ENCODE assay signal across 15 mouse cellular contexts in the genomic region with DNA sequence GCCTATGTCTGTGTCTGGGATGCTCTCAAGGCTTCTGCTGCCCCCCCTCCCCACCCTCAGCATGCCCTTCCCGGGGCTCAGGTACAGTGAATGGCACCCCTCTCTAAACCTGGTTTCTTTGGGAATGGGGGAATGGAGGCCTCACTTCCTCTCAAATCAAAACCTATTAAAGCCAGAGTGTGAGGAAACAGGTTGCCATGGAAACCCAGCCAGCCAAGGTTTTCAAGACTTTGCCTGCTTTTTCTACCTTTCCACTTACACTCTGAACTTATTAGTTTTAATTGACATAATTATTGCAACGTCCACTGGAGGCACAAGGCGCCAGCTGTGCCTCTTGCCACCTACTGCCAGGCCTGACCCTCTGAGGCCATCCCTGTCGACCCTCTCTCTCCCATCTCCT.
DNase-seq lines count a peak whose midpoint lies in the region; ATAC-seq and TF ChIP-seq lines count a peak whose summit lies in the region.
"Had no signal": no experiment of that assay in that cellular context is flagged by ENCODE, and none has a peak within 500 bp of the region (broad histone marks: within the 10 kb centered on the region; RNA-seq: fewer than 3 reads in every experiment).

No protein-coding gene starts in this region.

- no peak for TF ChIP-seq POLR2A in limb, embryonic 14.5 days (IDR thresholded peaks at IDR 0.05; ENCODE audit: borderline replicate concordance, extremely low read depth, insufficient read depth, insufficient read length)

- peaks cover 19% of the 10 kb centered on the region for H3K4me1 ChIP-seq in forebrain, embryonic 14.5 days (ENCODE audit: control insufficient read depth, insufficient read depth, low read length)
- peaks cover 34% of the 10 kb centered on the region for H3K4me1 ChIP-seq in limb, embryonic 14.5 days (ENCODE audit: control insufficient read depth, insufficient read depth, low read length)
- H3K4me1 ChIP-seq in stomach, postnatal 0 days (replicated peaks; ENCODE audit: control insufficient read depth, insufficient read depth) = no peaks in the 10 kb centered on the region

- no peak for TF ChIP-seq CTCF in stomach, postnatal 0 days (IDR thresholded peaks at IDR 0.05; ENCODE audit: low read depth)

- no peak overlapping the region for H3K4me2 ChIP-seq in forebrain, embryonic 14.5 days (ENCODE audit: low read length)
- no peak overlapping the region for H3K4me2 ChIP-seq in limb, embryonic 14.5 days (replicated peaks; ENCODE audit: low read depth, low read length, severe bottlenecking)
- H3K4me2 ChIP-seq in stomach, postnatal 0 days (replicated peaks; ENCODE audit: low read depth) = no peak overlapping the region
- H3K4me2 ChIP-seq: embryonic facial prominence, embryonic 13.5 days; limb, embryonic 12.5 days had no signal

- WGBS in forebrain, embryonic 14.5 days = 23% methylated on average over 4 of the region's 4 CpGs
- 23% methylated on average over 4 of the region's 4 CpGs for WGBS in limb, embryonic 14.5 days
- WGBS in stomach, postnatal 0 days = 77% methylated on average over 4 of the region's 4 CpGs

- TF ChIP-seq EP300 in stomach, postnatal 0 days (optimal IDR thresholded peaks at IDR 0.05) = no peak

- H3K36me3 ChIP-seq in forebrain, embryonic 14.5 days (ENCODE audit: control insufficient read depth, insufficient read depth, low read length) = no peaks in the 10 kb centered on the region
- no peaks in the 10 kb centered on the region for H3K36me3 ChIP-seq in limb, embryonic 14.5 days (ENCODE audit: control insufficient read depth, insufficient read depth, low read length)
- no peaks in the 10 kb centered on the region for H3K36me3 ChIP-seq in stomach, postnatal 0 days (ENCODE audit: control insufficient read depth, insufficient read depth, low read length)
- H3K36me3 ChIP-seq: embryonic facial prominence, embryonic 13.5 days; limb, embryonic 12.5 days had no signal

- no peak overlapping the region for H3K4me3 ChIP-seq in forebrain, embryonic 14.5 days (ENCODE audit: low read depth, low read length)
- H3K4me3 ChIP-seq in limb, embryonic 14.5 days (replicated peaks; ENCODE audit: low read length) = no peak overlapping the region
- no peak overlapping the region for H3K4me3 ChIP-seq in stomach, postnatal 0 days (ENCODE audit: low read depth, low read length)
- H3K4me3 ChIP-seq: embryonic facial prominence, embryonic 13.5 days; limb, embryonic 12.5 days had no signal

- H3K9ac ChIP-seq in forebrain, embryonic 14.5 days (ENCODE audit: low read length) = no peak overlapping the region
- no peak overlapping the region for H3K9ac ChIP-seq in limb, embryonic 14.5 days (ENCODE audit: low read depth, low read length, severe bottlenecking)
- no peak overlapping the region for H3K9ac ChIP-seq in stomach, postnatal 0 days (ENCODE audit: low read length)
- H3K9ac ChIP-seq: embryonic facial prominence, embryonic 13.5 days; limb, embryonic 12.5 days had no signal

- H3K27me3 ChIP-seq in forebrain, embryonic 14.5 days (replicated peaks; ENCODE audit: control insufficient read depth, insufficient read depth, low read length) = no peaks in the 10 kb centered on the region
- no peaks in the 10 kb centered on the region for H3K27me3 ChIP-seq in limb, embryonic 14.5 days (ENCODE audit: control insufficient read depth, insufficient read depth, low read length)
- H3K27me3 ChIP-seq in stomach, postnatal 0 days (ENCODE audit: control insufficient read depth, insufficient read depth, low read length) = no peaks in the 10 kb centered on the region
- H3K27me3 ChIP-seq: embryonic facial prominence, embryonic 13.5 days had no signal

- DNase-seq in layer of hippocampus, adult 11-12 months (ENCODE audit: low spot score) = peak; percentile 37
- DNase-seq in layer of hippocampus, postnatal 14 days (ENCODE audit: low spot score in 2 of 2) = no peak
- peak; percentile 75 for DNase-seq in brain, adult 2 months (ENCODE audit: low read depth, low spot score)
- DNase-seq in forebrain, embryonic 14.5 days (ENCODE audit: low spot score) = peak; percentile 75
- peak; percentile 50 for DNase-seq in limb, embryonic 14.5 days (ENCODE audit: low spot score)
- DNase-seq in stomach, postnatal 0 days (ENCODE audit: low spot score) = no peak
- DNase-seq: cerebellum, adult 8-10 months; heart, adult 18-20 months; heart, postnatal 14 days; kidney, adult 18-20 months; lung, adult 2 months had no signal

- no peak for ATAC-seq in forebrain, embryonic 14.5 days
- no peak for ATAC-seq in limb, embryonic 14.5 days (ENCODE audit: low FRiP score, low read depth)
- no peak for ATAC-seq in stomach, postnatal 0 days (ENCODE audit: low FRiP score, low TSS enrichment)
- no peak for ATAC-seq in erythroid progenitor cell, adult 5-6 weeks (replicated peaks; ENCODE audit: low FRiP score, poor library complexity, severe bottlenecking)
- ATAC-seq: CD4-positive, CD25-positive, alpha-beta regulatory T cell, adult 4 months had no signal

- H3K9me3 ChIP-seq in forebrain, embryonic 14.5 days (replicated peaks; ENCODE audit: control insufficient read depth, low read length) = no peaks in the 10 kb centered on the region
- no peaks in the 10 kb centered on the region for H3K9me3 ChIP-seq in limb, embryonic 14.5 days (ENCODE audit: control insufficient read depth, low read length)
- H3K9me3 ChIP-seq in stomach, postnatal 0 days (ENCODE audit: control insufficient read depth, low read length) = no peaks in the 10 kb centered on the region
- H3K9me3 ChIP-seq: embryonic facial prominence, embryonic 13.5 days; limb, embryonic 12.5 days had no signal

- H3K27ac ChIP-seq in forebrain, embryonic 14.5 days (ENCODE audit: low read depth, low read length) = no peak overlapping the region
- H3K27ac ChIP-seq in limb, embryonic 14.5 days (replicated peaks; ENCODE audit: low read depth, low read length) = no peak overlapping the region
- no peak overlapping the region for H3K27ac ChIP-seq in stomach, postnatal 0 days (replicated peaks)
- H3K27ac ChIP-seq: embryonic facial prominence, embryonic 13.5 days; limb, embryonic 12.5 days had no signal

Comparison
In these comparisons a context has a peak if more than half of its experiments do, and no peak if none do; other contexts are left out.
1. DNase-seq: peak in layer of hippocampus, adult 11-12 months (single experiment), brain, adult 2 months (single experiment), forebrain, embryonic 14.5 days (single experiment) and limb, embryonic 14.5 days (single experiment); none in layer of hippocampus, postnatal 14 days (0 of 2) and stomach, postnatal 0 days (single experiment).